Mouse (Mus musculus) hindbrain, embryonic 12.5 days (tissue): ENCODE results near the gene Mfsd6l. TPM values are rescaled to one million over a fixed set of nuclear protein-coding genes. Genes with fewer than 3 reads are reported as not detected.

Experiments used
- ATAC-seq: fragments of 200-750 bp; cut with Nextera tagmentation; 2 replicates; pipeline ENCODE4 v1.8.0; 2017; ENCODE audit warnings: moderate TSS enrichment; ENCODE audit not compliant: low FRiP score
- H3K27ac ChIP-seq: fragments of 300-500 bp; sonication (generic); 2 replicates; pipeline ENCODE4 v1.5.1; 2016; ENCODE audit warnings: mild to moderate bottlenecking
- H3K27me3 ChIP-seq: fragments of 300-500 bp; sonication (generic); 2 replicates; pipeline ENCODE4 v1.6.1; 2016; ENCODE audit warnings: mild to moderate bottlenecking
- H3K36me3 ChIP-seq: fragments of 300-500 bp; sonication (generic); 2 replicates; pipeline ENCODE4 v1.6.1; 2016; ENCODE audit warnings: mild to moderate bottlenecking
- H3K4me1 ChIP-seq: fragments of 300-500 bp; sonication (generic); 2 replicates; pipeline ENCODE4 v1.6.1; 2016
- H3K4me2 ChIP-seq: fragments of 300-500 bp; sonication (generic); replicated peaks from 2 replicates; pipeline ENCODE4 v1.6.1; 2016; ENCODE audit warnings: mild to moderate bottlenecking
- H3K4me3 ChIP-seq: fragments of 300-500 bp; sonication (generic); 2 replicates; pipeline ENCODE4 v1.5.1; 2016; ENCODE audit warnings: mild to moderate bottlenecking
- H3K9ac ChIP-seq: fragments of 300-500 bp; sonication (generic); 2 replicates; pipeline ENCODE4 v1.6.1; 2016; ENCODE audit warnings: mild to moderate bottlenecking, moderate library complexity
- H3K9me3 ChIP-seq: fragments of 300-500 bp; sonication (generic); replicated peaks from 2 replicates; pipeline ENCODE4 v1.6.1; 2016; ENCODE audit warnings: mild to moderate bottlenecking
- WGBS: fragments of 180-500 bp; shearing (Covaris S2); methylation state at CpG from one replicate; pipeline ENCODE4 v1.1.7; 2016; 5-methylcytosine and 5-hydroxymethylcytosine counted together
- polyA plus RNA-seq: library from polyadenylated mRNA; unstranded; fragments of >200 nt; fragmentation: Nextera tagmentation; extraction: Ambion mirVana; gene quantifications from 2 replicates; pipeline ENCODE4 v1.2.1, GENCODE M21; 2016

Mfsd6l gene
- polyA plus RNA-seq, 1 experiment from 2014 or later: 0.30 TPM

DNA sequence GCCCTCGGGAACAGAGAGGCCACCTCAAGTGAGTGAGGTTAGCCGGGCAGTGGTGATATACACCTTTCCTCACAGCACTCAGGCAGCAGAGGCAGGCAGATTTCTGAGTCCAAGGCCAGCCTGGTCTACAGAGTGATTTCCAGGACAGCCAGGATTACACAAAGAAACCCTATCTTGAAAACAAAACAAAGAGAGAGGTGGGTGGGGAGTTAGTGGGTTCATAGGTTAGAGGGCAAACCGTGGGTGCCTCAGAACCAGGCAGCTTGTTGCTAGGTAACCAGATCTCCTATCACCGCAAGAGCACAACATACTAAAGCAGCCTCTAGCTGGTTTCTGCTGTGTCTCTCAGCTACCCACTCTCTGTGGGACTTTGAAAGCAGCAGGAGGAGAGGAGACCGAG, 30.7 kb downstream of the Mfsd6l start, which contains the start of gene Ccdc42:
Ccdc42 (plus strand) TSS at position 301 of the 400 bp plus-strand sequence.
- 53% methylated on average over 5 of the region's 5 CpGs for WGBS
- no peak within 1 kb of the TSS for H3K4me3 ChIP-seq

DNA sequence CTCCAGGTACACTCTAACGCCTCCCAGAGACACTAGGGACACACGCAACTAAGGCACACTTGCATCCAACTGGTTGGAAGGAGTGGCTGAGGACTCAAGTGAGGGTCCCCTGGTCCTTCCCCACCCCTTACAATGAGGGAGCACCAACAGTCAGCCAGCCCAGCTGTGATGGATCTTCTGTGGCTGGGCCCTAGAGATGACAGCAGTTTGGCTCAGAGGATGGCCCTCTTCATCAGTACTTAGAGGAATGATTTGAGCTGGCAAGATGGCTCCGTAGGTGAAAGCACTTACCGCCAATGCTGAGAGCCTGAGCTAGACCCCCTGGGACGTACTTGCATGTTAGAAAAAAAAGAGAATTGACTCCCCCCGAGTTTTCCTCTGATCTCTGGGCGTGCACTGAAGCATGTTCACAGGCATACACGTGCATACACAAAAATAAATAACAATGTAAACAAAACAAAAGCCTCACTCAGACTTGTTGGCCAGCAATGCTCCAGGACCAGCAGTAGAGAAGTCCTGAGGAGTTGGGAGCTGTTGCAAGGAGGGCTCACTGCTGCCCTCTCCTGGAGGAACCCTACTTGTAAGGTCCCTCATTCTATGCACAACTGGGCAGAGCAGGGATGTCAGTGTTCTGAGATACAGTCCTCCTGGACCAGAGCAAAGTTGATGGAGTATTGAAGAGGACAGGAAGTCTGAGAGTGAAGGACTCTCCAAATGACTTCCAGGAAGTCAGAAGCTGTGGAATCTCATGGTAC, 33.2 kb downstream of the Mfsd6l start:
- H3K27ac ChIP-seq: no peak overlapping the region
- no peak for ATAC-seq
- 0 out of 2 replicates have a peak, but pooled peaks cover 3% of the 10 kb centered on the region for H3K27me3 ChIP-seq
- H3K4me1 ChIP-seq: peaks cover 13% of the 10 kb centered on the region
- H3K4me2 ChIP-seq: no peak overlapping the region
- H3K9ac ChIP-seq: no peak overlapping the region
- H3K9me3 ChIP-seq: no peaks in the 10 kb centered on the region
- H3K36me3 ChIP-seq: no peaks in the 10 kb centered on the region
- 67% methylated on average over 8 of the region's 8 CpGs for WGBS
- no peak overlapping the region for H3K4me3 ChIP-seq

More for the DNA sequence above, 30.7 kb downstream of the Mfsd6l start, which contains the start of gene Ccdc42:
- Histone ChIP-seq H3K9ac (no peak within 1 kb of the TSS), H3K27me3 (0 out of 2 replicates have a peak, but pooled peaks cover 3% of the 10 kb centered on the region), H3K4me1 (peaks cover 9% of the 10 kb centered on the region), H3K27ac (no peak within 1 kb of the TSS), H3K4me2 (no peak within 1 kb of the TSS), H3K9me3 (no peaks in the 10 kb centered on the region), H3K36me3 (no peaks in the 10 kb centered on the region)
- ATAC-seq: no peak

DNA sequence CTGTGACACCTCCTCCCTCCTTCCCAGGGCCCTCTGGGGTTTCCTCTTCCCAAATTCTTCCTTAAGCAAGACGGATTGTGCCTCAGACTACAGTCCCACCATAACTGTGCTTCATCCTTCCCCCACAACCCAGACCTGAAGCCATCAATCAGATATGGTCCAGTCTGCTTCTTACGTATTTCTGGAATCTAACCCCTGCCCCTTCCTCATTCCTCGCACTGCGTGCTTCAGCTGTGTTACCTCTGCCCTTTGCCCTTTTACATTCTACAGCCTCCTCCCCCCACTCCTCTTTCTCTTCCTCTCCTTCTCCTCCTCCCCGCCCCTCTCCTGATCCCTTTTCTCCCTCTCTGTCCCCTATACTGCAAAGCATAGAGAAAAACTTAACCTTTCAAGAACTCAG, 35.7 kb downstream of the Mfsd6l start:
- H3K4me3 ChIP-seq: no peak overlapping the region
- WGBS: 8% methylated on average over 5 of the region's 5 CpGs
- H3K4me2 ChIP-seq: no peak overlapping the region
- H3K4me1 ChIP-seq: peaks cover 12% of the 10 kb centered on the region
- ATAC-seq: no peak
- no peaks in the 10 kb centered on the region for H3K36me3 ChIP-seq
- H3K9me3 ChIP-seq: no peaks in the 10 kb centered on the region
- no peaks in the 10 kb centered on the region for H3K27me3 ChIP-seq
- H3K9ac ChIP-seq: no peak overlapping the region
- no peak overlapping the region for H3K27ac ChIP-seq

DNA sequence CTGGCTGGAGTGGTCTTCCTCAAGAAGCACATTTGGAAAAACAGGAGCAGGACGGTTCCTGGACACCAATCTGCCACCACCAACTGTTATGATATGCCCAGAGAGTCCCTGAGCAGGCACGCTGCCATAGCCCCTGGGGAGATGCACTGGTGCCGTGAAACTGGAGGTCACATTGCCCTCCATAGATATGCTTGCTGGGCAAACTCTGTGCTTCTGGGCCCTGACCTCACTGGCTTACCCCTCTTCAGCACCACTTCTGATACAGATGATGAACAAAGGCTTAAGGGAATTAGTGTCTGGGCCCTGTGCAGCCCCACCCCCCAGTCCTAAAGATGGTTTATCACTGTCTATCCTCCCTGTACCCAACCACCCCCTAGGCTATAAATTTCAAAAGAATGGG, 37.3 kb downstream of the Mfsd6l start:
- H3K4me1 ChIP-seq: peaks cover 12% of the 10 kb centered on the region
- no peak for ATAC-seq
- 44% methylated on average over 3 of the region's 3 CpGs for WGBS

DNA sequence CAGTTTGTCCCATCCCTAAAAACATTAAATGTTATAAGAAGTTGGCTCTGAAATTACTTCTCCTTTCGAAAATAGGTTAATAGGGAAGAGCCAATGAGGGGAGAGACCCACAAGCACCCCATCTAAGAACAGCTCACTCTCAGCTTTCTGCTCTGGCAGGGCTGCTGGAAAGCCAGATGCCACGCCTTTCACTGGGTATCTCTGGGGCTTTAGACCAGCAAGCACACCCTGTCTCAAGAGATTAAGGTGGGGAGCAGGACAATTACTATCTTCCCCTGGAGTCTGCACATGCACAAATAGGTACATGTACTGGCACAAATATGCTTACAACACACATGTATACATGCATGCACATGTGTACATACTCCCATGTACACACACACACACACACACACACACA, 41.9 kb downstream of the Mfsd6l start:
- Histone ChIP-seq H3K27me3 (no peaks in the 10 kb centered on the region), H3K9me3 (no peaks in the 10 kb centered on the region), H3K36me3 (no peaks in the 10 kb centered on the region), H3K9ac (no peak overlapping the region), H3K4me2 (no peak overlapping the region), H3K4me3 (no peak overlapping the region), H3K27ac (no peak overlapping the region), H3K4me1 (peaks cover 33% of the 10 kb centered on the region)
- no peak for ATAC-seq
- 87% methylated on average over 2 of the region's 2 CpGs for WGBS

More for the DNA sequence above, 37.3 kb downstream of the Mfsd6l start:
- Histone ChIP-seq H3K4me3 (no peak overlapping the region), H3K27ac (no peak overlapping the region), H3K27me3 (no peaks in the 10 kb centered on the region), H3K36me3 (no peaks in the 10 kb centered on the region), H3K9ac (no peak overlapping the region), H3K9me3 (no peaks in the 10 kb centered on the region), H3K4me2 (no peak overlapping the region)

DNA sequence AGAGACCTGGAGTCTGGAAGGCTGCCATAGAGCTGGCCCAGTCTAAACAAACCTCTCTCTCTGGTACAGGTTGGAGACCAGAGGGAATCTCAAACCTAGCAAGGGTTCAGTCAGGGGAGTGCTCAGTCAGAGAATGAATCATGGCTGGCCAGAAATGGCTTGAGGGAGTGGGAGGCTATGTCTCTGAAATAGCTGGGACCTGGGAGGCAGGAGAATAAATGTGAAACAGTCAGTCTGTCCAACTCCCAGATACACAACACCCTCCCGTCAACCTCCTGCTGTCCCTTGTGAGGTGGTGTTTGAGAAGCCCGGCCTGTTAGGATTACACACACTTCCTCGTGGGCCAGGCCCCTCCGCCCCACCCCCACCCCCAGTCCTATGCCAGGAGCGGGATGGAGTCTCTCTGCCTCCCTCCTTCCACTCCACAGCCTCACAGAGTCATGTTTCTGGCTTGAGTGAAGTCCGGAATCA, 44.6 kb downstream of the Mfsd6l start:
- Histone ChIP-seq H3K27ac (peak overlapping the region; percentile 14; the same call in 1 of the 2 replicates), H3K4me1 (peaks cover 29% of the 10 kb centered on the region), H3K4me3 (no peak overlapping the region), H3K36me3 (no peaks in the 10 kb centered on the region), H3K9me3 (no peaks in the 10 kb centered on the region), H3K4me2 (no peak overlapping the region), H3K27me3 (no peaks in the 10 kb centered on the region), H3K9ac (no peak overlapping the region)
- 51% methylated on average over 6 of the region's 6 CpGs for WGBS
- no peak for ATAC-seq

DNA sequence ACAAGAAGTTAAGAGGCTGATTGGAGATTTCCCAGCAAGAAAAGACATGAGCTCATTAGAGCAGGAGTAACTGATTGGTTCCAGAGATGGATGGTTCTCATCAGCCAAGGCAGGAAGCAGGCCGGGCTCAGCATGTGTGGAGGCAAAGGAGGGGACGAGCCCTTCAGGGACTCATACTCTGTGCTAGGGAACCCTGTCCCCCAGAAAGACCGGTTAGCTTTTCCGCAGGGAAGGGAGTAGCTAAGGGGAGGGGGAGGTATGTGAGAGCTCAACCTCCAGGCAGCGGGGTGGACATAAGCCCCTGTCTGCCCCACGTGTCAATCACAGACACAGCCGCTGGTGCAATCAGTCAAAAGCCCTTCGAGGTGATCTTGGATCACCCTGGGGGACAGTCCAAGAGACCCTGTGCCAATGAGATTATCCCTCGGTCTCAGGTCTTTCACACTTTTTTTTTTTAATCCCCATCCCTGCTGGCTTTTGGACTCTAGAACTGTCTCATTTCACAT, 45.6 kb downstream of the Mfsd6l start:
- H3K36me3 ChIP-seq: no peaks in the 10 kb centered on the region
- no peaks in the 10 kb centered on the region for H3K9me3 ChIP-seq
- H3K4me2 ChIP-seq: no peak overlapping the region
- no peak overlapping the region for H3K9ac ChIP-seq
- peak overlapping the region; percentile 14; the same call in 1 of the 2 replicates for H3K27ac ChIP-seq
- 12% methylated on average over 9 of the region's 9 CpGs for WGBS
- no peak overlapping the region for H3K4me3 ChIP-seq
- H3K4me1 ChIP-seq: peaks cover 29% of the 10 kb centered on the region
- no peaks in the 10 kb centered on the region for H3K27me3 ChIP-seq
- no peak for ATAC-seq

DNA sequence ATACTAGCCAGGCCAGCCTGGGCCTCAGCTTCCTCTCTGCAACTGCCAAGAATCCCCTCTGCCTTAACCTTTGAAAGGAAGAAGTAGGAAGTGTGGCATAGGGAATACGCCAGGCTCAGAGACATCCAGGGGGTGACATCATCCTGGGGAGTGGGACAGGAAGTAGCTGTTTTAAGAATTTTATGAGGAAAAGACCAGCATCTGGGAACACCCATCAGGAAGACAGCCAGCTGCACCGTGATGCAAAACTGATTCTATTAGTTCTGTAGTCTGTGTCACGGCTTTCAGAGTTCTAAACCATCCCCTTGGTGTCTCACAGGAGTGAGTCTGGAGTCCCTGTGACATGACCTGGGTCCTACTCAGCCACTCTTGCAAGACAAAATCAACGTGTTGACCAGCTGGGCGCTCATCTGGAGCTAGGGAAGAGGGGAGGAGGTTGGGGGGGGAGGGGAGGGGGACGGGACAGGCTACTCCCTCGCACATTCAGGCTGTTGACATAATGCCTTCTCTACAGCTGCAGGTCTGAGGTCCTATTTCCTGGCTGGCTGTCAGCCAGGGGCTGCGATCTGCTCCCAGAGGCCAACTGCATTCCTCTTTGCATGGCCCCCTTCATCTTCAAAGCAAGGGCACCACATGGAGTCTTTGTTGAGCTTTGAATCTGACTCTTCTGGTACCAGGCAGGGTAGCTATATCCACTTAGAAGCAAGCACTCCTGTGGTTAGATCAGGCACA, 46.4 kb downstream of the Mfsd6l start:
- 0 out of 2 replicates have a peak overlapping the region, but pooled peaks have one; percentile 9 for H3K4me2 ChIP-seq
- no peak overlapping the region for H3K9ac ChIP-seq
- H3K4me1 ChIP-seq: peaks cover 29% of the 10 kb centered on the region
- no peak for ATAC-seq
- H3K9me3 ChIP-seq: no peaks in the 10 kb centered on the region
- peak overlapping the region; percentile 32 for H3K27ac ChIP-seq
- WGBS: 17% methylated on average over 7 of the region's 8 CpGs
- H3K27me3 ChIP-seq: no peaks in the 10 kb centered on the region
- no peak overlapping the region for H3K4me3 ChIP-seq
- no peaks in the 10 kb centered on the region for H3K36me3 ChIP-seq

DNA sequence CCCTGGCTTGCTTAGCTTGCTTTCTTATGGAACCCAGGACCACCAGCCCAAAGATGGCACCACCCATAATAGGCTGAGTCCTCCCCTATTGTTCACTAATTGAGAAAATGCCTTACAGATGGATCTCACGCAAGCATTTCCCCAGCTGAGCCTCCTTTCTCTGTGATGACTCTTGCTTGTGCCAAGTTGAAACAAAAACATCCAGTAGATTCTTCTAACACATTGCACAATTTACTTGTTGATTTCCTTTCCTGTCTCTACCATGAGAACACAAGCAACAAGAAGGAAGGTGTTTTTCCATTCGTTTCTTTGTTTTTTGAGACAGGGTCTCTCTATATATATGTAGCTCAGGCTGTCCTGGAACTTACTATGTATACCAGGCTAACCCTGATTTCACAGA, 51.1 kb downstream of the Mfsd6l start:
- no peak for ATAC-seq
- Histone ChIP-seq H3K9ac (no peak overlapping the region), H3K4me2 (no peak overlapping the region), H3K4me3 (no peak overlapping the region), H3K27me3 (no peaks in the 10 kb centered on the region), H3K27ac (no peak overlapping the region), H3K9me3 (no peaks in the 10 kb centered on the region), H3K4me1 (peaks cover 9% of the 10 kb centered on the region), H3K36me3 (no peaks in the 10 kb centered on the region)
- WGBS: 85% methylated on average over 2 of the region's 2 CpGs

Other genes with a start within 250 kb of the Mfsd6l start
- gene Ntn1, start 155.4 kb upstream of the Mfsd6l start, polyA plus RNA-seq: 50.9 and 58.7 TPM in 2 replicates
- 0.81 and 1.0 TPM in 2 replicates for gene Pik3r5, start 124.1 kb upstream of the Mfsd6l start, polyA plus RNA-seq
- gene Pik3r6, start 53.2 kb upstream of the Mfsd6l start, polyA plus RNA-seq: 1.4 and 2.1 TPM in 2 replicates
- gene Ccdc42, start 30.8 kb downstream of the Mfsd6l start, polyA plus RNA-seq: 0.66 and 0.99 TPM in 2 replicates
- gene Myh10, start 135.4 kb downstream of the Mfsd6l start, polyA plus RNA-seq: 158 and 161 TPM in 2 replicates